Mouse (Mus musculus) ovary, adult 18-20 months (tissue): ENCODE results near the gene Tm7sf3.
A peak's percentile ranks its signal among the peaks of the same experiment; 100 is the strongest.

Experiments used
- DNase-seq: peaks from one replicate; pipeline ENCODE4 v3.0.0; 2022; ENCODE audit warnings: low spot score, mixed read lengths

Tm7sf3 gene

GRCm38 (mm10) chr6:146642276-146643183, at the start of gene Tm7sf3, which contains the start of gene Med21:
Tm7sf3 (minus strand) TSS chr6:146642824.
Med21 (plus strand) TSS chr6:146642547.
- peak; percentile 97 for DNase-seq

GRCm38 (mm10) chr6:146688861-146689260, 46.2 kb upstream of the Tm7sf3 start:
- no peak for DNase-seq

- DNase-seq: no peak
These were observed 45.4 kb upstream of the Tm7sf3 start for GRCm38 (mm10) chr6:146688010-146688409.

- no peak for DNase-seq
These were observed 44.0 kb upstream of the Tm7sf3 start for GRCm38 (mm10) chr6:146686463-146687196.

- DNase-seq: no peak
These were observed 43.2 kb upstream of the Tm7sf3 start for GRCm38 (mm10) chr6:146685781-146686308.

- DNase-seq: no peak
These were observed 41.3 kb upstream of the Tm7sf3 start for GRCm38 (mm10) chr6:146683881-146684280.

- no peak for DNase-seq
These were observed 35.8 kb upstream of the Tm7sf3 start for GRCm38 (mm10) chr6:146678136-146679070.

- DNase-seq: no peak
These were observed 34.3 kb upstream of the Tm7sf3 start for GRCm38 (mm10) chr6:146676904-146677303.

- DNase-seq: no peak
These were observed 32.4 kb upstream of the Tm7sf3 start for GRCm38 (mm10) chr6:146674881-146675536.

GRCm38 (mm10) chr6:146674420-146674819, 31.8 kb upstream of the Tm7sf3 start:
- no peak for DNase-seq

- no peak for DNase-seq
These were observed 31.1 kb upstream of the Tm7sf3 start for GRCm38 (mm10) chr6:146673696-146674095.

- DNase-seq: no peak
These were observed 29.5 kb upstream of the Tm7sf3 start for GRCm38 (mm10) chr6:146672106-146672505.

GRCm38 (mm10) chr6:146670956-146671855, 28.6 kb upstream of the Tm7sf3 start:
- no peak for DNase-seq

GRCm38 (mm10) chr6:146668606-146669005, 26.0 kb upstream of the Tm7sf3 start:
- DNase-seq: no peak

GRCm38 (mm10) chr6:146666811-146667210, 24.2 kb upstream of the Tm7sf3 start:
- no peak for DNase-seq

GRCm38 (mm10) chr6:146665408-146665807, 22.8 kb upstream of the Tm7sf3 start:
- DNase-seq: no peak

- DNase-seq: no peak
These were observed 22.3 kb upstream of the Tm7sf3 start for GRCm38 (mm10) chr6:146664917-146665316.

- peak; percentile 56 for DNase-seq
These were observed 21.5 kb upstream of the Tm7sf3 start for GRCm38 (mm10) chr6:146664116-146664515.

- DNase-seq: no peak
These were observed 20.1 kb upstream of the Tm7sf3 start for GRCm38 (mm10) chr6:146662679-146663078.

- DNase-seq: no peak
These were observed 19.0 kb upstream of the Tm7sf3 start for GRCm38 (mm10) chr6:146661655-146662054.
